Mouse (Mus musculus): Measurements from ENCODE around the gene Katnal1.

Gene Katnal1

DNA sequence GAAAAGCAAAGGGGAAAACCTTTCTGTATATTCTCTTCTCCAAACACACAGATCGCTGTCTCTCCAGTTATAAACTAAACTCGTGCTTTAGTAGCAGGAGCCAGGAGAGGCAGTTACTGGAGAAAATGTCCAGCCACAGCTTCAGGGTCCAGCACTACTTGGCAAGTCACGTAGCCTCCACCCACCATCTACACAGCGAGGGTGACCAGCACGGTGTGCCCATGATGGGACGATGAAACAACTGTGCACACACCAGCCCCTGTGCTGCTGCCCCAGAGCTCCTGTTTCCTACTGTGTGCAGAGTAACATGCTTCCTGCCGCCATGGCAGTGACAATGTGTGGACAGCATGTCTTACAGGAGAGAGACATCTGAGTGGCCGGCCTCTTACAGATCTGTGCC, 56.0 kb downstream of the Katnal1 start:
- DNase-seq, result no peak

DNA sequence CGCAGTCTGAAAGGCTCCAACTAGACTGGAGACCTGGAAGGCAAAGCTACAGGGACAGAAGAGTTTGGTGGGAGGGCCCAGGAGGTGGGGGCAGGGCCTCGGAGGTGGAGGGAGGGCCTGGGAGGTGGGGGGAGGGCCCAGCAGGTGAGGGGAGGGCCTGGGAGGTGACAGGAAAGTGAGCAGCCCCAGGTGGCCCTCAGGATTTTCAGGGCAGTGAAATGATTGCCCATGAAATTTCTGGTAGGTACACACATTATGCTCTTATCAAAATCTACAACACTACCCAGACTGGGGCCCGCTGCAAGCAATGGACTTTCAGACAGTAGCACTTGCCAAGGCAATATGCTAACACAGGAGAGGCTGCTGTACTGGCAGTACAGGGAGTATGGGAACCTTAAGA, 59.5 kb downstream of the Katnal1 start:
- no peak for DNase-seq

DNA sequence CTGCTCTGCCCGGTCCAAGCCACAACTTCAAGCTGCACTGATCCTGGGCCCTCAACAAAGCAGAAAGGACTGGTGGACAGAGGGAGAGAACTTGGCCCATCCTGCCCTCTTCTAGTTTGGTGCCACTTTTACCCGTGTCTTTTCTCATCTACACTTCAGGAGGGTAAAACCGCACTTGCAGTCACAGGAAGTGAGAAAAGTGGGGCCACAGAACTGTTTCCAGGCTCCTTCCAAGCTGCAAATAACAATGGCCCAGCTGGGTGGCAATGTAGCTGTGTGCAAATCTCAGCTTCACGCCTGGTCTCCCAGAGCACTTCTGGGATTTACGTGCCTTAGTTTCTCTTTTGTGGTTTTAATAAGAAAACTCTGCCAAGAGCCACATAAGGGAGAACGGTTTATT, 61.4 kb downstream of the Katnal1 start:
- no peak for DNase-seq

DNA sequence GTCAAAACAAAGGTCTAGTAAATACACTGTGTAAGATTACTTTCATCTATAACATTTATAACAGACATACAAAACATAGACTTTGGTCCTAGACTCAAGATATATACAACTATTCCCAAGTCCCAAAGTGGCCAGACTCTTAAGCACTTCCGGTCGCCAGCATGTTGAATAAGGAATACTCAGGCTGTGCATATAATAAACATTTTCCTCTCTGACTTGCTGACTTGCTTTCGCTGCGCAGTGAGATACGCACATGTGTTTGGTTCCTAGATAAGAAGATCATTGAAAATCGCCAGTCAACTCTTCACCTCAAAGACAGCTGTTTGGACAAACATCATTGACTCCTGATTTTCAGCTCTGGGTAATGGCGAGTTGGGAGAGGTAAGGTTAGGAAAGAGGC, 61.9 kb downstream of the Katnal1 start:
- no peak for DNase-seq

DNA sequence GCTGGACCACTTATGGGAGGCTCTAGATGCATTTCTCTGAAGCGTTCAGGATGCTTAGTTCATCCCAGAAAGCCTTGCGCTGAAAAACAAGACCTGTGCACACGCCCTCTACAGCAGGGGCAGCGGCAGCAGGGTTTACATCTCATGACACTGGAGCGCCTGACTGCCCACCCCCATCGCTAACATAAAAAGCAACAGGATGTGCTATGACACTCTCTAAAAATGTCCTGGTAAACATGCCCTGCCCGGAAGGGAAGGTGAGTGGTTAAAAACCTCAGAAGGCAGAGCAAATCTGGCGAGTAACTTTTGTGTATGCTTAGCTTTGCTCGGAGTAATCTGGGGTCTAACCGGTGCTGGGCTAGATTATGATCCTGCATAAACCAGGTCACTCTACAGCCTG, 62.5 kb downstream of the Katnal1 start:
- DNase-seq, result peak; percentile 22 to 44

DNA sequence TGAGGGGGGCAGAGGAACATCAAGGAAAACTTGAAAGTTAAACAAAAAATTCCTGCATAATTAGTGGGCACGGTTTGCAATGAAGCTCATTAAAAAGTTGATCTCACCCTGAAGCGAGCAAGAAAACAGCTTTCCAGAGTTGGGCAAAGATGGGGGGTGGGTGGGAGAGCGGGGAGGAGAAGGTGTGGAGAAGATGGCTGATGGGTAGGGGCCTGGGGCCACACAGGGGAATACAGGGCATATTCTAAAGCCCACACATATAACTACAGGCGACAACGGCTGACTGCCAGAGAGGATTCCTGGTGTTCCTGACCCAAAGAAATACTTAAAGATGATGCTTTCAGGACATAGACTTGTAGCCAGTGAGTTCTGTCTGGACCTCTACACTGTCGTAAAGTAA, 65.7 kb downstream of the Katnal1 start:
- no peak for DNase-seq

DNA sequence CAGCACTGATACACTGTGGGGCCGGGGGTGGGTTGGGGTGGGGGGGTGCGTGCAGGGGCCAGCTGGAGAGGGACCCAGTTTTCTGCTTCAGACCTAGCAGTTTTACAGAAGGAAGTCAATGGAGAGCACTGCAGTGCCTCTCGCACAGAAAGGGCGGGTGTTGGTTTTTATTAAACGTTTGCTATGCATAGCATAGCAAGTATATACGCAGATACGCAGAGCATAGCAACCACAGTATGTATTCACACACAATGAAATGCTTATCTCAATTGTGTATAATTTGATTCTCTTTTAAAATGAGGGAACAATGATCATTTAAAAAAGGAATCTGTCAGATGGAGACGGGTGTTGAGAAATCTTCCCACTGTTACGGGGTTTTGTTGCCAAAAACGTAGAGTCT, 66.3 kb downstream of the Katnal1 start:
- no peak for DNase-seq

DNA sequence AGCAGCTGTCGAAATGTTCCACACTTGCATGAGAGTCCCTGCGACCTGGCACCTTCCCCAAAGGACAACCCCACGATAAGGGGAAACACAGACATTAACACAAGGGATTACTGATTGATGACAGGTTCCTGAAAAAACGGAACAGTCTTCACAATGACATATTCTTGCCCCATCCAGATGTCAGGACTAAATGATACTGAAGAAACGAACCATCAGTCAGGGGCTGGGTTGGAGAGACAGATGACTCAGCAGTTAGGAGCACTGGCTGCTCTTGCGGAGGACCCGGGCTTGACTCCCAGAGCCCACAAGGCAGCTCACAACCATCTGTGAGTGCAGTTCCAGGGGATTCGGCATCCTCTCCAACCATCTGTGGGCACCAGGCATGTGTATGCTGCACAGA, 67.0 kb downstream of the Katnal1 start:
- DNase-seq, result no peak

DNA sequence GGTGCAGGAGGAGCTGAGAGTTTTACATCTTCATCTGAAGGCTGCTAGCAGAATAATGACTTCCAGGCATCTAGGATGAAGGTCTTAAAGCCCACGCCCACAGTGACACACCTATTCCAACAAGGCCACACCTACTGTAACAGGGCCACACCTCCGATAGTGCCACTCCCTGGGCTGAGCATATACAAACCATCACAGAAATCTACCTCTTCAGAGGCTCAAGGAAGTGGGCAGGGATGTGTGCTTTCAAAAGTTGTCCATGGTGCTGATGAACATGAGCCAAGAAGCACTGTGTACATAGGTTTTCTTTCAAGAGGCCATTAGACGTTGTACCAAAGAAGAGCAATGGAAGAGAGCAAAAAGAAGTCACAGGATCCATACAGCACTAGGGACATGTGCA, 71.6 kb downstream of the Katnal1 start:
- DNase-seq, result no peak

DNA sequence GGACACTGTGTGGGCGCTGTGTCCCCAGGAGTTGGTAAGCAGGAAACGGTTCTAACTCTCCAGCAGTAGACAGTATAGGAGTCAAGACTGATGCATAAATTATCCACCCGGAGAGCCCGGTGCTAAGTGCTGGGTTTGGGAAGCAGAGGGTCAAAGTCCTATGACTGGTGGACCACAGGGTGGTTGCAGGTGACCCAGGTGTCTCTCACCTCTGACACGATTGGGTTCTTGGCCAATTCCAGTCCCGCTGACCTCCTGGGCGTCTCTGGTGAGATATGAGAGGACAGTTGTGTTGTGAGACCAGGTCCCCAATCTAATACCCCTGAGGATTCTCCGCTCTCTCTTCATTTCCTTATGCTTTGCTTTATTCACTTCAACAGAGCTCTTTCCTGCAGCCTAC, 74.1 kb downstream of the Katnal1 start:
- DNase-seq, result no peak

DNA sequence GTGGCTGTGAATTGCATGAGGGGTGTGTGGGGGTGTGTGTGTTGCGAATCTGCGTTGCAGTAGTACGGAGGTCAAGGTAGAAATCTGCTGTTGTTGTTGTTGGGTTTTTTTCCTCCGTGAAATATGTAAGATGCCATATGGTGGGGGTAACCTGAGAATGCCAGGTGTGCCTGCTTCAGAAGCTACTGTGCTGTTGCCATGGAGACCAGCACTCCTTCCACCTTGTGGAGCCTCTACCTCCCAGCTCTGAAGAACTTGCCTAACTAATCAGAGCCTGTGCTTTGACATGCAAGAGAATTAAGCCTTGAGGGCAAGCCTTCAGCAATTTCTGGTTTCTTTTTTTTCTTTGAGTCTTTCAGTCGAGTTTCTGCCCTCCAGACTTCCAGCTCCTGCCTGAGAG, 75.0 kb downstream of the Katnal1 start:
- no peak for DNase-seq

DNA sequence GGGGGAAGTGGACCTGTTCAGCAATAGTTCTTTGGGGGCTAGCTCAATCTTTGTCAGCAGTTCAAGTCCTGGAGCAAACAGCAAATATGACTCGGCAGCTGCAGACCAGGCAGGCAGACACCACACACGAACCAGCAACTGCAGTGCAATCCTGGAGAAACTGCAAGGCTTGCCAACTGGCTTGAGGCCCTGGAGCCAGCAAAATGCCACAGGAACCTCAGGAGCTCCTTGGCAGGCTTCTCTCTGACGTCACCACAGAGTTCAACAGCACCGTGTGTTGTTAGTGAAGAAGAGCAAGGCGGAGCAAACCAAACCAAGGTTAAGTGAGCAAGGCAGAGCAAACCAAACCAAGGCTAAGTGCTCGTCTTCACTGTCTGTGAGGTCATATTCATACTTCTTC, 79.6 kb downstream of the Katnal1 start:
- DNase-seq, result no peak

DNA sequence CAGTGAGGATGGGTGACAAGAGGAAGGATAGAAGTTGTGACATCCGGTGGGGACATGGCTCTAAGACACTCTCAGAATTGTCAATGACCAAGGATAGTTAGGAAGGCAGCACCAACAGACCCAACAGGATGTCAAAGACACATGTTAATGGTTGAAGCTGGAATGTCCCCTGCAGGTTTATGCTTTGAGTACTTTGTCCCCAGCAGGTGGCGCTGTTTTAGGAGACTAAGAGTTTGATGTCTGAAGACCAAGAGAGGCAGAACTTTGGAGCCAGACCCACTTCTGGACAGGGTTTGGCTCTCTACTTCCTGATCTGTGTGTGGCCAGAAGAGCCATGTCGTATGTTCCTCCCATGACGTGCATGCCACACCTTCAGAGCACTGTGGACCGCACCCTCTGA, 82.1 kb downstream of the Katnal1 start:
- DNase-seq, result no peak

DNA sequence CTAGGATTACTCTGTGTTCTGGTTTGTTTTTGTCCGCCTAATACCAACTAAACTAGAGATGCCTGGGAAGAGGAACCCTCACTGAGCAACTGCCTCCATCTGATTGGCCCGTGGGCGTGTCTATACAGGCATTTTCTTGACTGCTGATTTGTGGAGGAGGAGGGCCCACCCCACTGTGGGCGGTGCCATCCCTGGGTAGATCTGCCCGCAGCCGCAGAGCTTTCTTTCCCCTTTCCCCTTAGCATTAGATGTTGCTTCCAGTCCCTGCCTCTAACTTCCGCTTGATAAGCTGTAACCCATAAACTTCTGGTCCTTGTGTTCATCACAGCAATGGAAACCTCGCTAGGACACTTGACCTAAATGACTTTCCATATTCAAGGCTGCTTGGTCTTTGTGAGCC, 92.1 kb downstream of the Katnal1 start:
- DNase-seq, result peak; percentile 42 to 51

DNA sequence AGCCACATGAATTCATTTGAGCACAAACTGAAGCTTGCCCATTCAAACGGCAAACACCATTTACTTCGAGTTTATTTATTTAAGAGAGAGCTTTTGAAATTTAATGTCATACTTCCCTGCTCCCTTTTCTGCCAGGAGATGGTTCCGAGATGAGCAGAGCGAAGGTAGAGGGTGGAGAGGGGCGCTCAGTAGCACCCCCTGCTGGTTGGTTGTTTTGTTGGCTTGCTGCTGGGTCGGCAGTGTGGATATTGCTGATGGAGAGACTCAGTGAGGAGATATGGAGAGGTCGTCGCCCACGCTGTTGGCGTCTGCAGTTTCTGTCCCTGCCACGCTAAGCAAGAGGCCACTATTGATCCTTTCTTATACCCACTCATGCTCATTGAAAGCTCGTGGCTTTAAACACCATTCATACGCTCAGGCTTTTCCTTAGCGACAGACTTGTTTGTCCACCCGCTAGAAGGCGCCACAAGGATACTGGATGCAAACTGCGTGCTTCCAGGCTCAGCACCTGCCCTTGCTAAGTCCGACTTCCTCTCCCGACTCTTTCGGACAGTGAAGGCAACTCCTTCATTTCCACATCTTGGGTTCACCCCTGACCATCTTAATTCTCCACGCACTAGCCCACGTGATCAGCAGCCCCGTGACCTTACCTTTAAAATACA, 97.4 kb downstream of the Katnal1 start:
- DNase-seq, result peak; percentile 70 to 84

DNA sequence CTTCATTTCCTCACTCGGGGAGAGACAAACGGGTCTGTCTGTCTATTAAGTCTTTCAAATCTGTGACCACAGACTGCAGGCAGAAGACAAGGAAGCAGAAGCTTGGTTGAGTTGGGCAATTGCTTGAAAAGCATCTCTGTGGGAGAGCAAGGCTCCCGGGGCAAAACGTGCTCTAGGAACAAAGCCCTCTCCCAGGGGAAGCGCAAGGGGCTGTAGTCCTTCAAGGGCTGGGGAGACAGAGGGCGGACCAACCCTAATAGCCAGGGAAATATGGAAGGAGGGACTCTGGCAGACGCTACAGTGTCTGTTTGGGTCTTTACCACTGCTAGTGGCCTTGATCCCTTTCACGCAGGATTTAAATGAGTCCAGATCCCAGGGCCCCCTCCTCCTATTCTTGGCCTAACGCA, 98.0 kb downstream of the Katnal1 start:
- DNase-seq, result peak in 1 of 2 experiments; percentile 20

DNA sequence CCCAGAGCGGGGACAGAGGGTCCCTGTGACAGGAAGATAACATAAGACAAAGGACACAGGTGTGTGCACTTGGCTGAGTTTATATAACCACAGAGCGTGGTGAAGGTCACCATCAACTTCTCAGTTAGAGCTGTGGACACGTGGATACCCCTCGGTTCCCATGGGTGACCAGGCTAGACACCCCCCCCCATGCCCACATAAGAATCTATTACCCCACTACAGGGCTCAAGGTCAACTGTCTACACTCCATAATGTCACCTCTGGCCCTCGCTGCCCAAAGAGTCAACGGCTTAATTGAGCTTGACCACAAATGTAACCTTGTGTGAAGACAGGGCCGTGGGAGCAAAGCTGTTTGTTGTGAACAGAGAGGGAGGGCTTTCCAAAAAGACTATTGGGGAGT, 103.4 kb downstream of the Katnal1 start:
- no peak for DNase-seq

DNA sequence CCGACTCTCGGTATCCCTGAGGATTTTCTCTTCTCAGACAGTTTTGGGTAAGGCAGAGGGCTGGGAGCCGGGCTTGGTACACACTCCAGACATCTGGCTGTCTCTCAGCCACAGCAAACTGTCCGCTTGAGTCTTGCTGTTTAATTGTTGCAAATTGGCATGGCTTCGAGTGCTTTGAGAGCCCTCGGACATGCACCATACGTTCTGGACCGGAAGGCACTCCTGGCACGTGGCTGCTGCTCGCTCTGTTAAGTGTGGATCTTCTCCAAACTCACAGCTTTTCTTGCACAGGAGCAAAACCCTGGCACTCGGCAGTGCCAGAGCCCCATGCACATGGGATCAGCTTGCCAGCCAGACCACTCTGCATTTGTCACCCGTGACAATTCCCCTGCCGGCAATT, 106.3 kb downstream of the Katnal1 start:
- DNase-seq, result no peak
